ENCODE assay signal across 13 mouse cellular contexts in the genomic region with DNA sequence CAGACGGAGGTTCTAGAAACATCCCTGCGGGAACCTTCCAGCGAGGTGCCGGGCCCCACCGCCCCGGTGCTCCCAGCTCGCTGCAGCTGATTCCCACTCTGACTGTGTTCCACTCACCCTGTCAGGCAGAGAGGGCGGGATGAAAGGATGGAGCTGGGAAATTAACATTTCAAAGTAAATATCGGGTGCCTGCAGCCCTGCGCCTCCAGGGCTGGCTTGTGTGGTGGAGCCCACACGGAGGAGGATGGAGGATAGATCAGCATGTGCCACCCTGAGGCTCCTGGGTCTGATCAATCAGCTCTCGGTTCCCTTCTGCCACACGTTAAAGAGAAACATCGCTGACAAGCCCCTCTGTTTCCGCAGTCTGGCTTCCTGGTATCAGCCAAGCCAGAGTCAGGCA.
DNase-seq lines count a peak whose midpoint lies in the region; ATAC-seq lines count a peak whose summit lies in the region.
"Had no signal": no experiment of that assay in that cellular context is flagged by ENCODE, and none has a peak within 500 bp of the region (broad histone marks: within the 10 kb centered on the region; RNA-seq: fewer than 3 reads in every experiment).

No protein-coding gene starts in this region.

- 14% methylated on average over 15 of the region's 15 CpGs for WGBS in embryonic facial prominence, embryonic 12.5 days
- WGBS in embryonic facial prominence, embryonic 10.5 days, result 29% methylated on average over 15 of the region's 15 CpGs
- 19% methylated on average over 15 of the region's 15 CpGs for WGBS in midbrain, embryonic 11.5 days
- whole genome bisulfite sequencing in liver, embryonic 11.5 days, result 38% methylated on average over 15 of the region's 15 CpGs

- no peaks in the 10 kb centered on the region for H3K9me3 ChIP-seq in embryonic facial prominence, embryonic 12.5 days
- no peaks in the 10 kb centered on the region for H3K9me3 ChIP-seq in embryonic facial prominence, embryonic 10.5 days
- peaks cover 13% of the 10 kb centered on the region for H3K9me3 ChIP-seq in megakaryocyte, embryonic 14.5 days
- no peaks in the 10 kb centered on the region for H3K9me3 ChIP-seq in midbrain, embryonic 11.5 days (ENCODE audit: control insufficient read depth, low read length)
- H3K9me3 ChIP-seq in liver, embryonic 11.5 days (ENCODE audit: control insufficient read depth, low read length), result no peaks in the 10 kb centered on the region
- H3K9me3 ChIP-seq: heart, embryonic 13.5 days; intestine, embryonic 15.5 days had no signal

- no peak overlapping the region for H3K4me3 ChIP-seq in embryonic facial prominence, embryonic 12.5 days
- no peak overlapping the region for H3K4me3 ChIP-seq in embryonic facial prominence, embryonic 10.5 days
- H3K4me3 ChIP-seq in megakaryocyte, embryonic 14.5 days (replicated peaks), result peak overlapping the region; percentile 8
- H3K4me3 ChIP-seq in midbrain, embryonic 11.5 days (ENCODE audit: low read depth, low read length), result no peak overlapping the region
- no peak overlapping the region for H3K4me3 ChIP-seq in liver, embryonic 11.5 days (ENCODE audit: low read depth, low read length)
- H3K4me3 ChIP-seq: erythroblast, embryonic 14.5 days; heart, embryonic 13.5 days; intestine, embryonic 15.5 days had no signal

- peaks cover 9% of the 10 kb centered on the region for H3K27me3 ChIP-seq in embryonic facial prominence, embryonic 12.5 days
- H3K27me3 ChIP-seq in embryonic facial prominence, embryonic 10.5 days (replicated peaks; ENCODE audit: low read depth, poor library complexity, severe bottlenecking), result peaks cover 62% of the 10 kb centered on the region
- H3K27me3 ChIP-seq in megakaryocyte, embryonic 14.5 days (replicated peaks), result peaks cover 37% of the 10 kb centered on the region
- H3K27me3 ChIP-seq in midbrain, embryonic 11.5 days (ENCODE audit: control insufficient read depth, insufficient read depth, low read length), result no peaks in the 10 kb centered on the region
- peaks cover 7% of the 10 kb centered on the region for H3K27me3 ChIP-seq in liver, embryonic 11.5 days (replicated peaks; ENCODE audit: control insufficient read depth, insufficient read depth, low read length)

- no peak overlapping the region; the same call in 1 of the 2 replicates for H3K9ac ChIP-seq in embryonic facial prominence, embryonic 12.5 days
- no peak overlapping the region for H3K9ac ChIP-seq in midbrain, embryonic 11.5 days (ENCODE audit: low read length)
- H3K9ac ChIP-seq in liver, embryonic 11.5 days (ENCODE audit: low read depth, low read length), result no peak overlapping the region
- H3K9ac ChIP-seq: heart, embryonic 13.5 days; intestine, embryonic 15.5 days had no signal

- intact Hi-C loops in left cerebral cortex, postnatal 14 days (cut with DNase I), result no loop called here

- peaks cover 5% of the 10 kb centered on the region; the same call in 1 of the 2 replicates for H3K4me1 ChIP-seq in embryonic facial prominence, embryonic 12.5 days
- H3K4me1 ChIP-seq in embryonic facial prominence, embryonic 10.5 days, result peaks cover 48% of the 10 kb centered on the region
- H3K4me1 ChIP-seq in megakaryocyte, embryonic 14.5 days, result peaks cover 69% of the 10 kb centered on the region
- peaks cover 23% of the 10 kb centered on the region for H3K4me1 ChIP-seq in midbrain, embryonic 11.5 days (ENCODE audit: control insufficient read depth, insufficient read depth, low read length)
- H3K4me1 ChIP-seq in liver, embryonic 11.5 days (replicated peaks; ENCODE audit: control insufficient read depth, insufficient read depth, low read length), result peaks cover 4% of the 10 kb centered on the region
- H3K4me1 ChIP-seq: intestine, embryonic 15.5 days had no signal

- no peak for ATAC-seq in embryonic facial prominence, embryonic 12.5 days (ENCODE audit: insufficient number of reproducible peaks, insufficient read depth, low FRiP score, low TSS enrichment)
- no peak for ATAC-seq in megakaryocyte, adult 5-6 weeks (ENCODE audit: poor library complexity, severe bottlenecking)
- ATAC-seq in midbrain, embryonic 11.5 days (ENCODE audit: low FRiP score), result peak; percentile 39
- no peak for ATAC-seq in liver, embryonic 11.5 days (replicated peaks; ENCODE audit: low FRiP score)
- ATAC-seq: intestine, embryonic 15.5 days had no signal

- H3K4me2 ChIP-seq in embryonic facial prominence, embryonic 12.5 days (replicated peaks), result 0 out of 2 replicates have a peak overlapping the region, but pooled peaks have one; percentile 15
- peak overlapping the region; percentile 16; the same call in 1 of the 2 replicates for H3K4me2 ChIP-seq in midbrain, embryonic 11.5 days
- no peak overlapping the region for H3K4me2 ChIP-seq in liver, embryonic 11.5 days
- H3K4me2 ChIP-seq: heart, embryonic 13.5 days; intestine, embryonic 15.5 days had no signal

- DNase-seq in embryonic facial prominence, embryonic 10.5 days (ENCODE audit: low spot score), result no peak
- DNase-seq in midbrain, embryonic 11.5 days (ENCODE audit: low spot score, missing footprints), result no peak
- no peak for DNase-seq in cerebellum, adult 9-10 months
- DNase-seq in liver, embryonic 11.5 days (ENCODE audit: low spot score), result no peak
- no peak for DNase-seq in left cerebral cortex, postnatal 14 days (ENCODE audit: low spot score in 2 of 2)
- DNase-seq: adrenal gland, postnatal 14 days; kidney, postnatal 36 days had no signal

- H3K27ac ChIP-seq in embryonic facial prominence, embryonic 12.5 days, result no peak overlapping the region
- no peak overlapping the region; the same call in 1 of the 2 replicates for H3K27ac ChIP-seq in embryonic facial prominence, embryonic 10.5 days (replicated peaks)
- H3K27ac ChIP-seq in midbrain, embryonic 11.5 days (ENCODE audit: low read depth, low read length), result no peak overlapping the region
- H3K27ac ChIP-seq in liver, embryonic 11.5 days (ENCODE audit: low read depth, low read length), result no peak overlapping the region
- H3K27ac ChIP-seq: heart, embryonic 13.5 days; intestine, embryonic 15.5 days had no signal

- H3K36me3 ChIP-seq in embryonic facial prominence, embryonic 12.5 days, result no peaks in the 10 kb centered on the region
- H3K36me3 ChIP-seq in embryonic facial prominence, embryonic 10.5 days (replicated peaks), result no peaks in the 10 kb centered on the region
- no peaks in the 10 kb centered on the region for H3K36me3 ChIP-seq in megakaryocyte, embryonic 14.5 days (replicated peaks; ENCODE audit: low read length)
- no peaks in the 10 kb centered on the region for H3K36me3 ChIP-seq in midbrain, embryonic 11.5 days (ENCODE audit: control insufficient read depth, insufficient read depth, low read length)
- no peaks in the 10 kb centered on the region for H3K36me3 ChIP-seq in liver, embryonic 11.5 days (ENCODE audit: control insufficient read depth, insufficient read depth, low read length)
- H3K36me3 ChIP-seq: heart, embryonic 13.5 days; intestine, embryonic 15.5 days had no signal
